In genomic region chr6:55484224-55484623, GRCm38 (mm10) we compare ENCODE assay signal across 10 mouse cellular contexts. TPM values are rescaled to one million over a fixed set of nuclear protein-coding genes. Genes with fewer than 3 reads are reported as not detected.
DNase-seq lines count a peak whose midpoint lies in the region; ATAC-seq lines count a peak whose summit lies in the region.
"Had no signal": no experiment of that assay in that cellular context is flagged by ENCODE, and none has a peak within 500 bp of the region (broad histone marks: within the 10 kb centered on the region; RNA-seq: fewer than 3 reads in every experiment).

No protein-coding gene starts in this region.

- H3K27me3 ChIP-seq in neural tube, embryonic 11.5 days (ENCODE audit: control insufficient read depth, insufficient read depth, low read length), result no peaks in the 10 kb centered on the region
- no peaks in the 10 kb centered on the region for H3K27me3 ChIP-seq in neural tube, embryonic 12.5 days (replicated peaks)
- H3K27me3 ChIP-seq: liver, embryonic 13.5 days had no signal

- 0 out of 2 replicates have a peak, but pooled peaks cover 7% of the 10 kb centered on the region for H3K4me1 ChIP-seq in neural tube, embryonic 11.5 days (ENCODE audit: control insufficient read depth, insufficient read depth, low read length)
- H3K4me1 ChIP-seq in neural tube, embryonic 12.5 days, result peaks cover 25% of the 10 kb centered on the region
- H3K4me1 ChIP-seq: liver, embryonic 13.5 days had no signal

- DNase-seq in neural tube, embryonic 11.5 days (ENCODE audit: low spot score), result peak; percentile 49
- DNase-seq in neural tube, embryonic 10.5 days (ENCODE audit: extremely low spot score, low spot score), result no peak
- peak; percentile 51 to 71 for DNase-seq in layer of hippocampus, postnatal 14 days (ENCODE audit: low spot score in 2 of 2)
- no peak for DNase-seq in spleen, postnatal 14 days (ENCODE audit: low spot score in 2 of 2)
- no peak for DNase-seq in gastrocnemius, adult 18-20 months (ENCODE audit: low spot score)
- DNase-seq in urinary bladder, postnatal 10 days (ENCODE audit: low spot score), result no peak
- DNase-seq: cerebellum, adult 18-20 months; liver, embryonic 13.5 days had no signal

- H3K27ac ChIP-seq in neural tube, embryonic 11.5 days (ENCODE audit: low read depth, low read length), result peak overlapping the region; percentile 56; the same call in 1 of the 2 replicates
- H3K27ac ChIP-seq in neural tube, embryonic 12.5 days, result 0 out of 2 replicates have a peak overlapping the region, but pooled peaks have one; percentile 37
- H3K27ac ChIP-seq: liver, embryonic 13.5 days had no signal

- H3K9ac ChIP-seq in neural tube, embryonic 11.5 days (ENCODE audit: low read length), result no peak overlapping the region; the same call in 1 of the 2 replicates
- H3K9ac ChIP-seq in neural tube, embryonic 12.5 days, result no peak overlapping the region
- H3K9ac ChIP-seq: liver, embryonic 13.5 days had no signal

- peak; percentile 87 for ATAC-seq in neural tube, embryonic 11.5 days (ENCODE audit: insufficient read depth, low FRiP score, low TSS enrichment)
- ATAC-seq in neural tube, embryonic 12.5 days (ENCODE audit: low FRiP score, low read depth), result peak; percentile 83
- no peak for ATAC-seq in granulocyte monocyte progenitor cell, adult 5-6 weeks (replicated peaks; ENCODE audit: poor library complexity, severe bottlenecking)

- no peaks in the 10 kb centered on the region for H3K36me3 ChIP-seq in neural tube, embryonic 11.5 days (ENCODE audit: control insufficient read depth, insufficient read depth, low read length)
- peaks cover 41% of the 10 kb centered on the region for H3K36me3 ChIP-seq in neural tube, embryonic 12.5 days
- H3K36me3 ChIP-seq: liver, embryonic 13.5 days had no signal

- 41% methylated on average over 4 of the region's 4 CpGs for WGBS in neural tube, embryonic 11.5 days
- WGBS in neural tube, embryonic 12.5 days, result 31% methylated on average over 4 of the region's 4 CpGs

- no peak overlapping the region for H3K4me2 ChIP-seq in neural tube, embryonic 11.5 days (ENCODE audit: low read depth)
- no peak overlapping the region for H3K4me2 ChIP-seq in neural tube, embryonic 12.5 days (replicated peaks)
- H3K4me2 ChIP-seq: liver, embryonic 13.5 days had no signal

- H3K4me3 ChIP-seq in neural tube, embryonic 11.5 days (ENCODE audit: low read depth, low read length), result no peak overlapping the region
- no peak overlapping the region for H3K4me3 ChIP-seq in neural tube, embryonic 12.5 days
- H3K4me3 ChIP-seq: liver, embryonic 13.5 days had no signal

- H3K9me3 ChIP-seq in neural tube, embryonic 11.5 days (ENCODE audit: control insufficient read depth, low read length), result no peaks in the 10 kb centered on the region
- H3K9me3 ChIP-seq in neural tube, embryonic 12.5 days, result no peaks in the 10 kb centered on the region
- H3K9me3 ChIP-seq: liver, embryonic 13.5 days had no signal

RNA-seq across cellular contexts. Expression of gene Adcyap1r1, which starts 32.4 kb away (rescaled TPM):
- 18.1 and 18.3 TPM in 2 replicates for polyA plus RNA-seq in neural tube, embryonic 11.5 days (2014; fragmentation: Nextera tagmentation; extraction: Ambion mirVana)
- total RNA-seq in layer of hippocampus, postnatal 14 days (2021), result 100 to 1,000 TPM; 134 TPM
- polyA plus RNA-seq in neural tube, embryonic 12.5 days (2016; fragmentation: Nextera tagmentation; extraction: Ambion mirVana), result 30.9 and 33.3 TPM in 2 replicates
- total RNA-seq in gastrocnemius, adult 18-20 months (2021), result 1 to 10 TPM in 1 of 2 experiments, under 1 TPM in 1; 0.88 to 1.4 TPM
- 1.6 TPM in 1 of 2 replicates, not detected in the other for total RNA-seq in granulocyte monocyte progenitor cell, adult 5-6 weeks (2014; fragmentation: Nextera tagmentation)
- not detected in 2 replicates for total RNA-seq in granulocyte monocyte progenitor cell, adult 5-6 weeks (2017)

Comparison
In these comparisons a context has a peak if more than half of its experiments do, and no peak if none do; other contexts are left out.
1. DNase-seq: peak in neural tube, embryonic 11.5 days (single experiment) and layer of hippocampus, postnatal 14 days (2 of 2); none in neural tube, embryonic 10.5 days (single experiment), spleen, postnatal 14 days (0 of 2), gastrocnemius, adult 18-20 months (single experiment) and urinary bladder, postnatal 10 days (single experiment).
2. RNA of gene Adcyap1r1, which starts 32.4 kb away (total RNA-seq): 134 TPM in layer of hippocampus, postnatal 14 days; 1.6 TPM in granulocyte monocyte progenitor cell, adult 5-6 weeks and 0.88 to 1.4 TPM in gastrocnemius, adult 18-20 months; every median in the first group is over 10 times any median in the second.